Mouse (Mus musculus): ENCODE data around the gene Cd47. TPM values are rescaled to one million over a fixed set of nuclear protein-coding genes. Genes with fewer than 3 reads are reported as not detected.

The Cd47 gene
- polyA plus RNA-seq, 1 experiment from 2014 or later = 110 TPM

DNA sequence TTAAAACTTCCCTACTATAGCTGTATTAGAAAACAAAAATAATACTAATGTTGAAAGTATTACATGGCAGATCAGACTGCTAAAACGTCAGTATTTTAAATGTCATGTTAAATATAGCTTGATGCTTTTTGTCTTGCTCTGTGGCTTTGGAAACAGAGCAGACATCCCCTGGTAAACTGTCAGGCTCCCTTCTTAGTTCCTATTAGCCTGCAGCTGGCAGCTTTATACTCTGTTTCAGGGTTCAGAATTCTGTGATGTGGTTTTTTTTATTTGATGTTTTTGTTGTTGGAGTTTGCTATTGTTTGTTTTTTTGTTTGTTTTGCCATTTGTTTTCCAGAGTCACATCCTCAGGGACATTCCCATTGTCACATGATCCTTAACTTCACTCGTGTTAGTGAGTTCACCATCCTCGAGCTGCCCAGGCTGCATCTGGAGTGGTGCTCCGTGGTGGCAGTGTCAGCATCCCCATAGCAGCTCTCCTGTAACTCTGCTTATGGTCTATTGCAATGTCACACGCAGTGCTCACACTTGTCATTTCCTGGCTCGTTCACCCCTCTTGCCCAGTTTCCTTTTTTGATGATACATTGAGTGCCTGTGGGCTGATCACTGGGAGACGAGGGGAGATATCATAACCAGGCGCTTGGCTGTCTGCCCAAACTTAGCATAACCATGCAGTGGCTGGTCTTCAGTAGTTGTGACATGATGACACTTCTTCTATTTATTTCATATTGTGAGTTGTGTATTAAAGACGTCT is 87.7 kb downstream of the Cd47 start:
- no peak overlapping the region for H3K27ac ChIP-seq
- WGBS = 74% methylated on average over 9 of the region's 9 CpGs
- H3K4me3 ChIP-seq = no peak overlapping the region
- H3K4me1 ChIP-seq (replicated peaks) = peaks cover 4% of the 10 kb centered on the region; the same call in 1 of the 2 replicates
- no peaks in the 10 kb centered on the region for H3K27me3 ChIP-seq
- H3K9me3 ChIP-seq = no peaks in the 10 kb centered on the region
- H3K9ac ChIP-seq = no peak overlapping the region
- no peak for ATAC-seq (ENCODE audit: low FRiP score)
- no peak overlapping the region for H3K4me2 ChIP-seq
- H3K36me3 ChIP-seq = peaks cover 15% of the 10 kb centered on the region

DNA sequence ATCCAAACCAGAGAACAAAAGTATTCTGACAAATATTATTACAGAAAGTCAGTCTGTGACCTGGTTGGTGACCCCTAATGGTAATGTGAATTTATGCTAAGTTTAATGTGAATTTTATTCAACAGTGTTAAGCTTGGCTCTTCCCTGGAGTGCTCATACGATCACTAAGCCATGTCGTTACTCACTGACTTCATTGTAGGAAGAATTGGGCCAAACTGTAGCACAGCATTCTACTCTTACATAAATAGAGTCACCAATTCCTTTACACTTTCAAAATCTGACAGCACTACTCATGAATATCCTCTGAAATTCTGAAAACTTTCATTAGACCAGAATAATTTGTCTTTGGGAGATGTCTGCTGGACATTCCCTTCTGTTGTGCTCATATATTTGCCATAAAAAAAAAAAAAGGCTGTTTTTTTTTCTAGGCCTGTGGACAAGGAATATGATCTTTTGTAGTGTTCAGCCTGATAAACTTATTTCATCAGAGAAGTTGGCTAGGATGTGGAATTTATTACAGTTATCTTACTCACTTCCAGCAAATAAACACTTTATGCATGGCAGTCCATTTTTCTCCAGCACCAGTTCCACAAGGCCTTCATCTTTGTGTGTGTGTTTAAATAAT is 88.8 kb downstream of the Cd47 start:
- WGBS = 61% methylated on average over 2 of the region's 2 CpGs

DNA sequence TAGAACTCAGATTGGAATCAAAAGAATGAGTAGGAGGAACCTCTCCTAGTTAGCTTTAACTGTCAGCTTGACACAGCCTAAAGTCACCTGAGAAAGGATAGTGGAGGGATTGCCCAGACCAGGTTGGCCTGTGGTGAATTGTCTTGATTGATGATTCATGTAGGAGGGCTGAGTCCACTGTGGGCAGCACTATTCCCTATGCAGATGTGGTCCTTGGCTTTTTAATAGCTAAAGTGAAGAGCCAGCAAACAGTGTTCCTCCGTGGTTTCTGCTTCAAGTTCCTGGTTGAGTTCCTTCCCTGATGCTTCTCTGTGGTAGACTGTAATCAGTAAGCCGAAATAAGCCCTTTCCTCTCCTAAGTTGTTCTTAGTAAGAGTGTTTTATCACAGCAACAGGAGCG is 91.9 kb downstream of the Cd47 start:
- Histone ChIP-seq H3K9me3 (no peaks in the 10 kb centered on the region), H3K4me3 (no peak overlapping the region)
- 98% methylated on average over 3 of the region's 3 CpGs for WGBS

More for the DNA sequence above, 88.8 kb downstream of the Cd47 start:
- Histone ChIP-seq H3K4me3 (no peak overlapping the region), H3K27ac (no peak overlapping the region), H3K4me2 (no peak overlapping the region), H3K27me3 (no peaks in the 10 kb centered on the region), H3K4me1 (replicated peaks) (peaks cover 4% of the 10 kb centered on the region; the same call in 1 of the 2 replicates), H3K36me3 (peaks cover 15% of the 10 kb centered on the region), H3K9ac (no peak overlapping the region), H3K9me3 (no peaks in the 10 kb centered on the region)
- ATAC-seq (ENCODE audit: low FRiP score) = no peak

DNA sequence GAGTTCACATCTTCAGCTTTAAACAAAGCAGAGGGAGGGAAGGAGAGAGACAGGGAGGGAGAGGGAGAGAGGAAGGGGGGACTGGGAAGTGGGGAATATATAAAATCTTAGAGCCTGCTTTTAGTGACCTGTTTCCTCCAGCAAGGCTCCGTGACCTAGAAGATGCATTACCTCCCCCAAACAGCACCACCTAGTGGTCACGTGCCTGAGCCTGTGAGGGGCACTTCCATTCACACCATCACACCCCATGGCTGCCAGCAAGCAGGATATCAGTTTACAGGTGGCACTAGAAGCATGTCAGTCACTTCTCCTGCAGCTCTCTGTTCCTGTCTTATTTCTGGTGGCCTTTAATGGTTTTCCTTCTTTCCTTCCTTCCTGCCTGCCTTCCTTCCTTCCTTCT is 92.6 kb downstream of the Cd47 start:
- Histone ChIP-seq H3K9ac (no peak overlapping the region), H3K36me3 (peaks cover 5% of the 10 kb centered on the region), H3K27ac (no peak overlapping the region), H3K4me3 (no peak overlapping the region), H3K4me1 (replicated peaks) (peaks cover 3% of the 10 kb centered on the region; the same call in 1 of the 2 replicates), H3K9me3 (no peaks in the 10 kb centered on the region), H3K27me3 (no peaks in the 10 kb centered on the region), H3K4me2 (no peak overlapping the region)
- no peak for ATAC-seq (ENCODE audit: low FRiP score)
- WGBS = 69% methylated on average over 2 of the region's 2 CpGs

More for the DNA sequence above, 91.9 kb downstream of the Cd47 start:
- Histone ChIP-seq H3K36me3 (peaks cover 5% of the 10 kb centered on the region), H3K4me2 (no peak overlapping the region), H3K27me3 (no peaks in the 10 kb centered on the region), H3K4me1 (replicated peaks) (peaks cover 4% of the 10 kb centered on the region; the same call in 1 of the 2 replicates), H3K27ac (no peak overlapping the region), H3K9ac (no peak overlapping the region)
- ATAC-seq (ENCODE audit: low FRiP score) = no peak

DNA sequence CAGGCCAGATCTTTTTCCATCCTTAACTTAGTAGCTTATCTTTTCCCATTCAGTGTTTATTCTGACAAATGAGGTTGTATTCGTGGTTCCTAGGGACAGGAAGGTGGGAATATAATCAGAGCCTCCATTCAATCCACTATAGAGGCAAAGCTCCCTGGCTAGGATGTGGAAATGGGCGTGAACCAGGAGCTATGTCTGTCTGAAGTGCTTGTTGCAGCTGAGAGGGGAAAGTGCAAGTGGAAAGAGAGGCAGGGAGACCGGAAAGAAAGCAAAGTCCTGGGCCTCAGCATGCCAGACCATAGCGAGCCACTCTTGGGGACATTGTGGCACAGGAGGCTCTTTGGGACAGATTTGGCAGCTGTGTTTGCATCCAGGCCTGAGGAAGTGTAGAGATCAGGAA is 94.3 kb downstream of the Cd47 start:
- no peak overlapping the region for H3K9ac ChIP-seq
- H3K27me3 ChIP-seq = no peaks in the 10 kb centered on the region
- H3K9me3 ChIP-seq = no peaks in the 10 kb centered on the region
- H3K27ac ChIP-seq = no peak overlapping the region
- no peak overlapping the region for H3K4me2 ChIP-seq
- peaks cover 11% of the 10 kb centered on the region for H3K36me3 ChIP-seq
- no peak for ATAC-seq (ENCODE audit: low FRiP score)
- H3K4me3 ChIP-seq = no peak overlapping the region
- 62% methylated on average over 4 of the region's 4 CpGs for WGBS
- no peaks in the 10 kb centered on the region for H3K4me1 ChIP-seq (replicated peaks)

DNA sequence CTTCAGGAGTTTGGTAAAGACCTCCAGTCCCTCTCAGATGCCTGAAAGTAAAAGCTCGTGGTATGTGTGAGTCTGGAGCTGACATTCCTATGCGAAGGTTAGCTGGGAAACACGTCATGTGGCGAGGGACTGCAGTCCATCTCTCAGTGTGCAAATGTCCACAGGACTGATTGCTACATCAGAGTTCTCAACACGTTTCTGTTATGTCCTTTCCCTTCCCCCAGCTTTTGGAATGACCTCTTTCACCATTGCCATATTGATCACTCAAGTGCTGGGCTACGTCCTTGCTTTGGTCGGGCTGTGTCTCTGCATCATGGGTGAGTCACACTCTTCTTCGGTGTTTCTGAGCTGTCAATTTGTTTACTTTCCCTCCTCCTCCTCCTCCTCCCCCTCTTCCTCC is 95.8 kb downstream of the Cd47 start:
- no peak for ATAC-seq (ENCODE audit: low FRiP score)
- Histone ChIP-seq H3K27ac (no peak overlapping the region), H3K9me3 (no peaks in the 10 kb centered on the region), H3K4me1 (replicated peaks) (no peaks in the 10 kb centered on the region), H3K4me3 (no peak overlapping the region), H3K36me3 (peaks cover 11% of the 10 kb centered on the region), H3K4me2 (no peak overlapping the region), H3K27me3 (no peaks in the 10 kb centered on the region), H3K9ac (no peak overlapping the region)
- 86% methylated on average over 8 of the region's 8 CpGs for WGBS

DNA sequence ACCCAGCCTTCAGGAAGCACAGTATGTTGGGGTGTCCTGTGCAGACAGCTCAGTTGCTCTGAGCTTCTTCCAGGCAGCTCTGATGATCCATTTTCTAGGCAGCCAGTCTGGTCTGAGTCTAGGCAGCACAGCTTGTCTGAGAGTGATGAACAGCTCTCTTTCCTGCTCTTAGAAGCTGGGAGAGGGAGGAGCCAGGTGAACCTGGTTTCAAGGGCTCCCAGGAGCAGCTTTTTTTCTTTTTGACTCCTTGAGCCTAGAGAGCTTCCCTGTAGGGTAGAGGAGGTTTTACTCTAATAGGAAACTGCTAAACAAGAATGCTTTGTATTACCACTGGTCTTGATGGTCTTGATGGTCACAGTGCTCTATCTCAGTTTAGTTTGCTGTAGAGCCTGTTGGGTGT is 101.1 kb downstream of the Cd47 start:
- ATAC-seq (ENCODE audit: low FRiP score) = no peak
- Histone ChIP-seq H3K9me3 (no peaks in the 10 kb centered on the region), H3K4me3 (no peak overlapping the region), H3K4me1 (replicated peaks) (peaks cover 3% of the 10 kb centered on the region; the same call in 1 of the 2 replicates), H3K9ac (no peak overlapping the region), H3K27me3 (no peaks in the 10 kb centered on the region), H3K36me3 (peaks cover 22% of the 10 kb centered on the region), H3K4me2 (no peak overlapping the region), H3K27ac (no peak overlapping the region)

DNA sequence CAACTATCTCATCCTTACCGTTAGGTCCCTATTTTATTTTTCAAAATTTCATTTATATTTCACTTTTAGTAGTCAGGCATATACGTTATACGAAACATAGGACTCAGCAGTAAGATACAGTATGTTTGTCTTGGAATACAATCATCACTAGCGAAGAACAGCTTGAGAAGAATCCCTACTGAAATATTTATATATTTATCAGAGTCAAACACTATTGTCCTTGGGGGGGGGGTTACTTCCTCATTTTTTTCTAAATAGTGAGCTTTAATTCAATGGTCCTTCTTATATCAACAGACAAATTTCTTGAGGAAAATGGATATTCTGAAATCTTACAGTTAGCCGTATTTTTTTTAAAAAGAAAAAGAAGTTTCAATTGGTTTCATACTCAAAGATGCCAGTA is 101.8 kb downstream of the Cd47 start:
- H3K9ac ChIP-seq = no peak overlapping the region
- no peaks in the 10 kb centered on the region for H3K27me3 ChIP-seq
- H3K27ac ChIP-seq = no peak overlapping the region
- no peaks in the 10 kb centered on the region for H3K9me3 ChIP-seq
- no peak overlapping the region for H3K4me2 ChIP-seq
- peaks cover 22% of the 10 kb centered on the region for H3K36me3 ChIP-seq
- H3K4me3 ChIP-seq = no peak overlapping the region
- no peak for ATAC-seq (ENCODE audit: low FRiP score)
- 97% methylated on average over 5 of the region's 5 CpGs for WGBS
- H3K4me1 ChIP-seq (replicated peaks) = peaks cover 3% of the 10 kb centered on the region; the same call in 1 of the 2 replicates

DNA sequence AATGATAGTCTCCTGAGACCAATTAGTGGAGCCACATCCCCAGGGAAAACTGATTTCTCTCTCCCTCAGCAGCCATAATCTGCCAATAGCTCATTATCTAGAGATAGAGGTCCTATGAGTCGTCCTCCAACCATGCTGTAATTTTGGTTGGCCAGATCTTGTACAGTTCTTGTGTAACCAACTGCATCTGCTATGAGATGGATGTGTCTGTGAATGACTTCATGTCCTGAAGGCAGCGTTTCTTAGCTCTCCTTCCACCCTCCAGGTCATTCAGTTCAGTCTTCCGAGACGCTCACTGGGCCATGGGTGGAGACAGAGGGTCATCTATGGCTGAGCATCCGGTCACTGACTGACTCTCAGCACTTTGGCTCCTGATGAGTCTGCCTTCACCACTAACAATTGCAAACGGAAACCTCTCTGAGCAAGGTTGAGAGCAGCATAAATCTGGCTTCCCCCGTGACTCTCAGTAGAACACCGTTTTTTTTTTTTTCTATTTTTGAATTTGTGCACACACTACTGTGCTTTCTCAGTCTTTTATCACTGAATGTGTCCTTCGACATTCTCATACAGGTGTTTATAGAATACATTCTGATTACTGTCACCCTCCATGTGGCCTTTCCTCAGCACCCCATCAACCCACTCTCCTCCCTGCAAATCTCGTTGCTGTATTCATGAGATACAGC is 104.1 kb downstream of the Cd47 start:
- no peak for ATAC-seq (ENCODE audit: low FRiP score)
- WGBS = 92% methylated on average over 10 of the region's 10 CpGs

DNA sequence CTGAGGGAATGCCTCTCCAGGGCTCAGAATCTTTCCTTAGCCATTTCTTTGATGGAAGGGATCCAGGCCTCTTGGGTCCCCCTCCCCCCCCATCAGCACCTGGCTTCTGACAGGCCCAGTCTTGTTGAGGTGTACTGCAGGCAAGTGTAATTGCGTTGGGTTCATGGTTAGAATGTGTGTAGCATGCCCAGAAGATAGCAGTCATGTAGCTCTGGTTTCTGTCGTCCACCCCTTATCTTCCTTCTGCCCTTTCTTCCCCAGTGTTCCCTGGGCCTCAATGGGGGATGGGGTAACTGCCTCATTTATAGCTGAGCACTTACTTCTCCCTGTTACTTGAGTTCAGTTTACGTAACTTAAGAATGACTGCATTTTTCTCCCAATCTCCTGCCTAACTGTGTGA is 104.7 kb downstream of the Cd47 start:
- H3K27ac ChIP-seq = no peak overlapping the region
- no peaks in the 10 kb centered on the region for H3K9me3 ChIP-seq
- H3K4me1 ChIP-seq (replicated peaks) = peaks cover 6% of the 10 kb centered on the region
- WGBS = 89% methylated on average over 3 of the region's 3 CpGs
- H3K36me3 ChIP-seq = peaks cover 16% of the 10 kb centered on the region
- H3K9ac ChIP-seq = no peak overlapping the region
- no peak overlapping the region for H3K4me2 ChIP-seq
- H3K27me3 ChIP-seq = no peaks in the 10 kb centered on the region
- ATAC-seq (ENCODE audit: low FRiP score) = no peak
- H3K4me3 ChIP-seq = no peak overlapping the region

More for the DNA sequence above, 104.1 kb downstream of the Cd47 start:
- Histone ChIP-seq H3K9ac (no peak overlapping the region), H3K36me3 (peaks cover 16% of the 10 kb centered on the region), H3K4me1 (replicated peaks) (peaks cover 6% of the 10 kb centered on the region), H3K9me3 (no peaks in the 10 kb centered on the region), H3K4me2 (no peak overlapping the region), H3K27ac (no peak overlapping the region), H3K4me3 (no peak overlapping the region), H3K27me3 (no peaks in the 10 kb centered on the region)

DNA sequence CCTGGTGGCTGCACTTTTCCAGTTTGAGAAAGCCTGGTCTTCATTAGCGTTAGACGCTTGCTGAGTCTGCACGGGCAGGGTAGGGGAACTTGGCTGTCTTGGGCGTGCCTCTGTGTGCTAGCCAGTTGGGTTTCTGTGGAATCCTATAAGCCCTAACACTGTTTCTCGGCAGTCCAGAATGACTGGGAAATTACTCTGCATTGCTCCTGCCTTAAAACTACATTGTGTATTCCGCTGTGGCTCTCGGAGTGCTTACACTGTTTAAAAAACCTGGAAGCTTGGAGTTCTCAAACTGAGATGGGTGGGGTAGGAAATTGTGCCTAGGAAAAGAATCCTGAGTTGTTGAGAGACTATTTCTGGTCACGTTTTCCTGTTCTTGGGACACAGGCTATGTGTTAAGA is 105.3 kb downstream of the Cd47 start:
- no peaks in the 10 kb centered on the region for H3K27me3 ChIP-seq
- H3K9me3 ChIP-seq = no peaks in the 10 kb centered on the region
- no peak overlapping the region for H3K4me3 ChIP-seq
- no peak for ATAC-seq (ENCODE audit: low FRiP score)
- peaks cover 16% of the 10 kb centered on the region for H3K36me3 ChIP-seq
- peaks cover 6% of the 10 kb centered on the region for H3K4me1 ChIP-seq (replicated peaks)
- no peak overlapping the region for H3K4me2 ChIP-seq
- 83% methylated on average over 8 of the region's 8 CpGs for WGBS
- peak overlapping the region; percentile 23; the same call in 1 of the 2 replicates for H3K27ac ChIP-seq
- no peak overlapping the region for H3K9ac ChIP-seq

DNA sequence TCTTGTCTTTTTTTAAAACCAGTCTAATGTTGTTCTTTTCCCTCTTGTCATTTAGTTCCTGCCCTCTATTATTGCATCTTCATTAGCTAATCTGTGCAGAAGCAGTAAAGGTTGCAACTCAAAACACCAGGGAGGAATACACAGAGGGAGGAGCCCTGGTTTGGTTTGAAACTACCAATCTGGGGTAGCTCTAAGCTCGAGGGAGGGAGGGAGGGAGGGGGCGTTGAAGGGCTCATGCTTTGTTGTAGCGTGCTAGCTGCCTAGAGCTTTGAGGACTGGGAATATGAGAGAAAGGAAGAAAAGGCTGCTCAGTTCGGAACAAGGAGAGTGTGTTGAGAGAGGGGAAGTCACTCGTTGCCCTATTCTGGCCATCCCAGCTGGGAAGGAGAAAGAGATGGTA is 105.7 kb downstream of the Cd47 start:
- H3K27me3 ChIP-seq = no peaks in the 10 kb centered on the region
- WGBS = 40% methylated on average over 5 of the region's 5 CpGs
- H3K36me3 ChIP-seq = peaks cover 16% of the 10 kb centered on the region
- H3K4me1 ChIP-seq (replicated peaks) = peaks cover 6% of the 10 kb centered on the region
- peak overlapping the region; percentile 23 for H3K27ac ChIP-seq
- no peak overlapping the region for H3K4me3 ChIP-seq
- no peak for ATAC-seq (ENCODE audit: low FRiP score)
- H3K9me3 ChIP-seq = no peaks in the 10 kb centered on the region
- H3K9ac ChIP-seq = no peak overlapping the region
- H3K4me2 ChIP-seq = no peak overlapping the region

Data from hindbrain, embryonic 13.5 days (tissue).